7 mouse cellular contexts compared by ENCODE assay signal in genomic region chr2:131352747-131353563, GRCm38 (mm10). TPM values are rescaled to one million over a fixed set of nuclear protein-coding genes. Genes with fewer than 3 reads are reported as not detected.
DNase-seq lines count a peak whose midpoint lies in the region; ATAC-seq and TF ChIP-seq lines count a peak whose summit lies in the region.

Rnf24 (minus strand) TSS chr2:131352892.

- peaks cover 3% of the 10 kb centered on the region; the same call in 1 of the 2 replicates for H3K4me1 ChIP-seq in intestine, postnatal 0 days (replicated peaks; ENCODE audit: control insufficient read depth, insufficient read depth, low read length)
- peaks cover 13% of the 10 kb centered on the region for H3K4me1 ChIP-seq in midbrain, embryonic 12.5 days
- no peaks in the 10 kb centered on the region for H3K4me1 ChIP-seq in small intestine, adult 2 months (ENCODE audit: control insufficient read depth, insufficient read depth, insufficient read length, low read length)

- H3K9ac ChIP-seq in intestine, postnatal 0 days (ENCODE audit: low read depth, low read length), result peak within 1 kb of the TSS; percentile 79
- H3K9ac ChIP-seq in midbrain, embryonic 12.5 days (replicated peaks), result peak within 1 kb of the TSS; percentile 96

- peak; percentile 94 for ATAC-seq in intestine, postnatal 0 days
- ATAC-seq in midbrain, embryonic 12.5 days (ENCODE audit: low FRiP score, low read depth), result peak; percentile 97

- TF ChIP-seq CTCF in intestine, postnatal 0 days (IDR thresholded peaks at IDR 0.05; ENCODE audit: low read depth), result no peak
- TF ChIP-seq CTCF in small intestine, adult 2 months (IDR thresholded peaks at IDR 0.05; ENCODE audit: extremely low read depth, insufficient read length, insufficient replicate concordance, low read depth, low read length), result no peak

- 1% methylated on average over 48 of the region's 54 CpGs for WGBS in intestine, postnatal 0 days
- WGBS in midbrain, embryonic 12.5 days, result under 1% methylated on average over 36 of the region's 54 CpGs
- WGBS in small intestine, adult 2 months, result under 1% methylated on average over 54 of the region's 54 CpGs

- intact Hi-C loops in left cerebral cortex, postnatal 4 days (cut with DNase I), result no loop called here

- H3K4me2 ChIP-seq in intestine, postnatal 0 days (replicated peaks; ENCODE audit: low read depth), result peak within 1 kb of the TSS; percentile 94
- peak within 1 kb of the TSS; percentile 73 for H3K4me2 ChIP-seq in midbrain, embryonic 12.5 days (replicated peaks)

- H3K4me3 ChIP-seq in intestine, postnatal 0 days (ENCODE audit: low read depth, low read length), result peak within 1 kb of the TSS; percentile 73
- H3K4me3 ChIP-seq in midbrain, embryonic 12.5 days, result peak within 1 kb of the TSS; percentile 86
- H3K4me3 ChIP-seq in small intestine, adult 2 months (ENCODE audit: low read depth, low read length), result peak within 1 kb of the TSS; percentile 85

- TF ChIP-seq POLR2A in small intestine, adult 2 months (IDR thresholded peaks at IDR 0.05; ENCODE audit: low read depth, low read length), result peak; percentile 81

- H3K36me3 ChIP-seq in intestine, postnatal 0 days (ENCODE audit: control insufficient read depth, insufficient read depth), result no peaks in the 10 kb centered on the region
- H3K36me3 ChIP-seq in midbrain, embryonic 12.5 days, result no peaks in the 10 kb centered on the region
- H3K36me3 ChIP-seq in small intestine, adult 2 months (ENCODE audit: control insufficient read depth, insufficient read depth, low read length), result no peaks in the 10 kb centered on the region

- H3K27me3 ChIP-seq in intestine, postnatal 0 days (replicated peaks; ENCODE audit: control insufficient read depth, insufficient read depth, low read length), result no peaks in the 10 kb centered on the region
- peaks cover 5% of the 10 kb centered on the region; the same call in 1 of the 2 replicates for H3K27me3 ChIP-seq in midbrain, embryonic 12.5 days
- H3K27me3 ChIP-seq in small intestine, adult 2 months (ENCODE audit: control insufficient read depth, insufficient read depth, low read length), result no peaks in the 10 kb centered on the region

- peak; percentile 99 for DNase-seq in adrenal gland, adult 2 months
- peak; percentile 94 for DNase-seq in embryo, embryonic 11.5 days (ENCODE audit: low read depth, low spot score)
- peak; percentile 99 for DNase-seq in gastrocnemius, postnatal 4 days (ENCODE audit: low spot score in 2 of 2)
- peak; percentile 99 for DNase-seq in left cerebral cortex, postnatal 4 days

- no peaks in the 10 kb centered on the region for H3K9me3 ChIP-seq in intestine, postnatal 0 days (ENCODE audit: control insufficient read depth)
- H3K9me3 ChIP-seq in midbrain, embryonic 12.5 days, result no peaks in the 10 kb centered on the region

- H3K27ac ChIP-seq in intestine, postnatal 0 days (ENCODE audit: low read depth, low read length), result peak within 1 kb of the TSS; percentile 82
- peak within 1 kb of the TSS; percentile 97 for H3K27ac ChIP-seq in midbrain, embryonic 12.5 days (replicated peaks)
- H3K27ac ChIP-seq in small intestine, adult 2 months (ENCODE audit: insufficient read depth, low read depth, low read length), result peak within 1 kb of the TSS; percentile 59

RNA-seq across cellular contexts. Expression of gene Rnf24, which starts in this region (rescaled TPM):
- total RNA-seq in adrenal gland, adult 2 months (2021), result 10 to 100 TPM in 1 of 2 experiments, 1 to 10 TPM in 1; 8.6 to 13.0 TPM
- 2.4 and 2.5 TPM in 2 replicates for polyA plus RNA-seq in adrenal gland, adult 2 months (2012; rRNA removed)
- total RNA-seq in gastrocnemius, postnatal 4 days (2021), result 1 to 10 TPM; 6.0 to 7.0 TPM
- 1.1 and 1.4 TPM in 2 replicates for polyA plus RNA-seq in intestine, postnatal 0 days (2015; fragmentation: Nextera tagmentation; extraction: Ambion mirVana)
- total RNA-seq in left cerebral cortex, postnatal 4 days (2021), result 10 to 100 TPM; 41.1 to 42.8 TPM
- 17.0 and 18.0 TPM in 2 replicates for polyA plus RNA-seq in midbrain, embryonic 12.5 days (2016; fragmentation: Nextera tagmentation; extraction: Ambion mirVana)
- polyA plus RNA-seq in small intestine, adult 2 months (2012; rRNA removed), result 1.0 and 3.9 TPM in 2 replicates

Comparison
In these comparisons a context has a peak if more than half of its experiments do, and no peak if none do; other contexts are left out.
1. Peak in every context shown above with its lines: DNase-seq, ATAC-seq, H3K4me3 ChIP-seq and H3K27ac ChIP-seq.